Mouse (Mus musculus) MEL (cell line): ENCODE results near the gene Mmp21.
A peak's percentile ranks its signal among the peaks of the same experiment; 100 is the strongest.

ENCODE experiments used
- CHD1 ChIP-seq: IDR thresholded peaks from 2 replicates; pipeline ENCODE4 v1.6.1; 2012; ENCODE audit warnings: low read depth, mild to moderate bottlenecking, inconsistent platforms, low read length, improper control_type of control experiment
- CTCF ChIP-seq, 3 experiments: IDR thresholded peaks in 2 of 3; conservative IDR thresholded peaks in 1 of 3; 2 replicates each; pipeline ENCODE4 v1.5.1; 2011 to 2012; ENCODE audit warnings: low read length in 3 of 3, low read depth in 2 of 3, mild to moderate bottlenecking in 2 of 3, improper control_type of control experiment in 1 of 3, inconsistent platforms in 1 of 3, mixed read lengths in 1 of 3, moderate library complexity in 1 of 3; ENCODE audit not compliant: control insufficient read depth in 1 of 3, insufficient read depth in 1 of 3, poor library complexity in 1 of 3, severe bottlenecking in 1 of 3
- ELF1 ChIP-seq: IDR thresholded peaks from 2 replicates; pipeline ENCODE4 v1.6.1; 2014; ENCODE audit warnings: low read depth, mild to moderate bottlenecking, inconsistent platforms, low read length, improper control_type of control experiment, moderate library complexity
- EP300 ChIP-seq, 2 experiments: IDR thresholded peaks; 2 replicates each; pipeline ENCODE4 v1.6.1; 2011; ENCODE audit warnings: improper control_type of control experiment in 2 of 2, low read length in 2 of 2, low read depth in 1 of 2, mild to moderate bottlenecking in 1 of 2
- ETS1 ChIP-seq: IDR thresholded peaks from 2 replicates; pipeline ENCODE4 v1.6.1; 2012; ENCODE audit warnings: low read depth, mild to moderate bottlenecking, inconsistent platforms, low read length, improper control_type of control experiment, moderate library complexity
- GABPA ChIP-seq: IDR thresholded peaks from 2 replicates; pipeline ENCODE4 v1.6.1; 2012; ENCODE audit warnings: low read depth, mild to moderate bottlenecking, inconsistent platforms, low read length, improper control_type of control experiment, moderate library complexity
- POLR2A ChIP-seq, 2 experiments: IDR thresholded peaks; 2 replicates each; pipeline ENCODE4 v1.6.1; 2011 to 2012; ENCODE audit warnings: low read length in 2 of 2, mild to moderate bottlenecking in 2 of 2, control low read depth in 1 of 2, improper control_type of control experiment in 1 of 2, low read depth in 1 of 2, moderate library complexity in 1 of 2; ENCODE audit not compliant: control insufficient read depth in 1 of 2, insufficient read depth in 1 of 2, poor library complexity in 1 of 2
- SIN3A ChIP-seq: IDR thresholded peaks from 2 replicates; pipeline ENCODE4 v1.6.1; 2012; ENCODE audit warnings: low read length, improper control_type of control experiment, inconsistent platforms
- SMC3 ChIP-seq: IDR thresholded peaks from 2 replicates; pipeline ENCODE4 v1.6.1; 2011; ENCODE audit warnings: low read depth, low read length, improper control_type of control experiment
- ZC3H11A ChIP-seq: IDR thresholded peaks from 2 replicates; pipeline ENCODE4 v1.6.1; 2012; ENCODE audit warnings: low read depth, mild to moderate bottlenecking, inconsistent platforms, low read length, improper control_type of control experiment
- ZMIZ1 ChIP-seq: IDR thresholded peaks from 2 replicates; pipeline ENCODE4 v1.6.1; 2012; ENCODE audit warnings: low read depth, mild to moderate bottlenecking, inconsistent platforms, low read length, improper control_type of control experiment, moderate library complexity

DNA sequence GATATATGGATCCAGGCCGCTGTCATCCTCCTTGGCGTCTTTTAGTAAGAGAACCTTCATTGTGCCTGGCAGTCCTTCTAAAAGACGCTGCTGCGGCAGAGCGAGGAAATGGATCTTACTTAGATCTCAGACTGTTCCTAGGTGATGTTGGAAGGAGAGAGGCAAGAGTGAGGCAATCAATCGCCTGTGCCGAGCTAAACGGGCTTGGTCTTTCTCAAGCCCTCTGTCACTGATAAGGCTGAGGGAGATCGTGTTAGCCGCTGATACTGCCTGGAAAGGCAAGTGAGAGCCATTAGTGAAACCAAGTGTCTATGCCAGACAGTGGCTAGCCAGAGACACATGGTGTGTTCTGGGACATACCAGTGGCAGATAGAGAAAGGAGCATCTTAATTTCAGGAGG is 22.5 kb upstream of the Mmp21 start:
- TF ChIP-seq SIN3A, result peak; percentile 69
- TF ChIP-seq CTCF (IDR thresholded peaks at IDR 0.05 in 2 of 3, conservative IDR thresholded peaks at IDR 0.05 in 1 of 3; ENCODE audit: control insufficient read depth in 1 of 3, insufficient read depth in 1 of 3, low read depth in 2 of 3, low read length in 3 of 3, poor library complexity in 1 of 3, severe bottlenecking in 1 of 3), result no peak
- TF ChIP-seq POLR2A (IDR thresholded peaks at IDR 0.05; ENCODE audit: control insufficient read depth in 1 of 2, insufficient read depth in 1 of 2, low read depth in 1 of 2, low read length in 2 of 2, poor library complexity in 1 of 2), result no peak
- peak; percentile 80 to 87 for TF ChIP-seq EP300 (IDR thresholded peaks at IDR 0.05; ENCODE audit: low read depth in 1 of 2, low read length in 2 of 2)
- no peak for TF ChIP-seq CHD1
- TF ChIP-seq ZC3H11A, result no peak
- no peak for TF ChIP-seq SMC3
- TF ChIP-seq ETS1, result peak; percentile 77
- no peak for TF ChIP-seq ELF1
- no peak for TF ChIP-seq GABPA
- no peak for TF ChIP-seq ZMIZ1
